Mouse (Mus musculus) adrenal gland, postnatal 4 days (tissue): Measurements from ENCODE around the gene Gprc5c. TPM values are rescaled to one million over a fixed set of nuclear protein-coding genes. Genes with fewer than 3 reads are reported as not detected.

Experiments used
- DNase-seq, 2 experiments: peaks; one replicate each; pipeline ENCODE4 v3.0.0; 2021 to 2022; ENCODE audit warnings: low spot score in 2 of 2, mixed read lengths in 2 of 2
- total RNA-seq, 2 experiments: library from RNA; stranded (reverse); gene quantifications; 2 replicates each; pipeline ENCODE4 v1.2.3; 2021

Gprc5c gene
- total RNA-seq, 2 experiments from 2014 or later = 17.6 to 41.1 TPM

GRCm38 (mm10) chr11:114830433-114830773, 20.5 kb upstream of the Gprc5c start:
- no peak for DNase-seq

GRCm38 (mm10) chr11:114833166-114833565, 17.8 kb upstream of the Gprc5c start:
- DNase-seq = no peak

- DNase-seq = no peak
Observed at GRCm38 (mm10) chr11:114843818-114844463, 7.0 kb upstream of the Gprc5c start.

- no peak for DNase-seq
Observed at GRCm38 (mm10) chr11:114844464-114845220, 6.3 kb upstream of the Gprc5c start.

- DNase-seq = no peak
Observed at GRCm38 (mm10) chr11:114846336-114846735, 4.6 kb upstream of the Gprc5c start.

- DNase-seq = no peak
Observed at GRCm38 (mm10) chr11:114847008-114847407, 3.9 kb upstream of the Gprc5c start.

- no peak for DNase-seq
Observed at GRCm38 (mm10) chr11:114849572-114849971, 1.4 kb upstream of the Gprc5c start.

GRCm38 (mm10) chr11:114850066-114850451, 893 bp upstream of the Gprc5c start:
- no peak for DNase-seq

- DNase-seq = no peak
Observed at GRCm38 (mm10) chr11:114851269-114851607, 286 bp downstream of the Gprc5c start.

GRCm38 (mm10) chr11:114851608-114852310, 807 bp downstream of the Gprc5c start:
- DNase-seq = peak in 1 of 2 experiments; percentile 37

- DNase-seq = no peak
Observed at GRCm38 (mm10) chr11:114852311-114853173, 1.6 kb downstream of the Gprc5c start.

GRCm38 (mm10) chr11:114853174-114853838, 2.4 kb downstream of the Gprc5c start:
- no peak for DNase-seq

GRCm38 (mm10) chr11:114854581-114854980, 3.6 kb downstream of the Gprc5c start:
- DNase-seq = no peak

- DNase-seq = no peak
Observed at GRCm38 (mm10) chr11:114856125-114856524, 5.2 kb downstream of the Gprc5c start.

- no peak for DNase-seq
Observed at GRCm38 (mm10) chr11:114858641-114859040, 7.7 kb downstream of the Gprc5c start.

- DNase-seq = no peak
Observed at GRCm38 (mm10) chr11:114861057-114861456, 10.1 kb downstream of the Gprc5c start.

- no peak for DNase-seq
Observed at GRCm38 (mm10) chr11:114862687-114863086, 11.7 kb downstream of the Gprc5c start.

- DNase-seq = no peak
Observed at GRCm38 (mm10) chr11:114863918-114864420, 13.0 kb downstream of the Gprc5c start.

- DNase-seq = no peak
Observed at GRCm38 (mm10) chr11:114865999-114866398, 15.0 kb downstream of the Gprc5c start.
